Mouse (Mus musculus) intestine, embryonic 14.5 days (tissue): Measurements from ENCODE around the gene Fcho1. TPM values are rescaled to one million over a fixed set of nuclear protein-coding genes. Genes with fewer than 3 reads are reported as not detected.
A peak's percentile ranks its signal among the peaks of the same experiment; 100 is the strongest.
"Not testable (repeated sequence)": the region's sequence is repeated elsewhere in the genome, so short reads cannot be mapped to it uniquely, and the experiment has no call there.

Source experiments
- ATAC-seq: fragments of 200-750 bp; cut with Nextera tagmentation; replicated peaks from 2 replicates; pipeline ENCODE4 v1.8.0; 2017; ENCODE audit warnings: low read depth, moderate number of reproducible peaks, moderate TSS enrichment, moderate library complexity; ENCODE audit not compliant: low FRiP score, low TSS enrichment
- DNase-seq: peaks from one replicate; pipeline ENCODE4 v3.0.0-alpha.2; 2018; ENCODE audit warnings: low spot score
- H3K27ac ChIP-seq: fragments of 300-500 bp; sonication (generic); 2 replicates; pipeline ENCODE4 v1.5.1; 2014; ENCODE audit warnings: low read depth, mild to moderate bottlenecking, control low read depth
- H3K27me3 ChIP-seq: fragments of 300-500 bp; sonication (generic); replicated peaks from 2 replicates; pipeline ENCODE4 v1.6.1; 2014; ENCODE audit warnings: low read length, control low read depth; ENCODE audit not compliant: control insufficient read depth, insufficient read depth
- H3K36me3 ChIP-seq: fragments of 300-500 bp; sonication (generic); 2 replicates; pipeline ENCODE4 v1.6.1; 2014; ENCODE audit warnings: low read length, control low read depth; ENCODE audit not compliant: control insufficient read depth, insufficient read depth
- H3K4me1 ChIP-seq: fragments of 300-500 bp; sonication (generic); replicated peaks from 2 replicates; pipeline ENCODE4 v1.6.1; 2014; ENCODE audit warnings: low read length, control low read depth, mixed read lengths; ENCODE audit not compliant: control insufficient read depth, insufficient read depth
- H3K4me2 ChIP-seq: fragments of 300-500 bp; sonication (generic); 2 replicates; pipeline ENCODE4 v1.6.1; 2014; ENCODE audit warnings: low read length
- H3K4me3 ChIP-seq: fragments of 300-500 bp; sonication (generic); 2 replicates; pipeline ENCODE4 v1.5.1; 2014; ENCODE audit warnings: low read depth, low read length, control low read depth, mixed read lengths
- H3K9ac ChIP-seq: fragments of 300-500 bp; sonication (generic); 2 replicates; pipeline ENCODE4 v1.6.1; 2014; ENCODE audit warnings: mild to moderate bottlenecking, low read length
- H3K9me3 ChIP-seq: fragments of 300-500 bp; sonication (generic); 2 replicates; pipeline ENCODE4 v1.6.1; 2016; ENCODE audit warnings: low read length, control low read depth; ENCODE audit not compliant: control insufficient read depth
- WGBS: fragments of 180-500 bp; shearing (Covaris S2); extraction: QIAGEN DNeasy Blood & Tissue Kit; methylation state at CpG from one replicate; pipeline ENCODE4 v1.1.7; 2014; 5-methylcytosine and 5-hydroxymethylcytosine counted together
- polyA plus RNA-seq: library from polyadenylated mRNA; unstranded; fragments of >200 nt; fragmentation: Nextera tagmentation; extraction: Ambion mirVana; gene quantifications from 2 replicates; pipeline ENCODE4 v1.2.1, GENCODE M21; 2014

Fcho1 gene
- polyA plus RNA-seq = 5.8 and 6.9 TPM in 2 replicates

- Histone ChIP-seq H3K36me3 (no peaks in the 10 kb centered on the region), H3K9ac (peak within 1 kb of the TSS; percentile 53), H3K4me3 (peak within 1 kb of the TSS; percentile 47), H3K27me3 (peaks cover 3% of the 10 kb centered on the region; the same call in 1 of the 2 replicates), H3K4me1 (no peaks in the 10 kb centered on the region), H3K9me3 (no peaks in the 10 kb centered on the region), H3K4me2 (peak within 1 kb of the TSS; percentile 69), H3K27ac (no peak within 1 kb of the TSS)
- WGBS = under 1% methylated on average over 45 of the region's 54 CpGs
- DNase-seq (peak; percentile 84), ATAC-seq (peak; percentile 78)
Measured at GRCm38 (mm10) chr8:71725122-71725924, at the start of gene Fcho1. Gene Fcho1 (minus strand): TSS chr8:71725716.

GRCm38 (mm10) chr8:71771336-71771735 is 45.8 kb upstream of the Fcho1 start:
- no peak overlapping the region for H3K4me2 ChIP-seq

GRCm38 (mm10) chr8:71758816-71759215 is 33.3 kb upstream of the Fcho1 start:
- H3K9ac ChIP-seq = no peak overlapping the region
- no peaks in the 10 kb centered on the region for H3K36me3 ChIP-seq
- H3K27ac ChIP-seq = no peak overlapping the region
- DNase-seq (no peak), ATAC-seq (no peak)
- no peak overlapping the region for H3K4me2 ChIP-seq
- no peaks in the 10 kb centered on the region for H3K27me3 ChIP-seq
- no peaks in the 10 kb centered on the region for H3K4me1 ChIP-seq
- WGBS = 75% methylated on average over 3 of the region's 3 CpGs
- no peak overlapping the region for H3K4me3 ChIP-seq
- no peaks in the 10 kb centered on the region for H3K9me3 ChIP-seq

More at GRCm38 (mm10) chr8:71771336-71771735, 45.8 kb upstream of the Fcho1 start:
- no peak overlapping the region for H3K27ac ChIP-seq
- WGBS = 93% methylated on average over 15 of the region's 15 CpGs
- no peak overlapping the region for H3K4me3 ChIP-seq
- peaks cover 9% of the 10 kb centered on the region; the same call in 1 of the 2 replicates for H3K9me3 ChIP-seq
- no peak overlapping the region for H3K9ac ChIP-seq
- no peaks in the 10 kb centered on the region for H3K36me3 ChIP-seq
- DNase-seq (no peak), ATAC-seq (no peak)
- H3K4me1 ChIP-seq = no peaks in the 10 kb centered on the region
- no peaks in the 10 kb centered on the region for H3K27me3 ChIP-seq

- not testable (repeated sequence) for H3K4me1 ChIP-seq, ATAC-seq, H3K27ac ChIP-seq, H3K9me3 ChIP-seq, H3K4me3 ChIP-seq, H3K4me2 ChIP-seq, H3K36me3 ChIP-seq, H3K27me3 ChIP-seq, DNase-seq, H3K9ac ChIP-seq
- 64% methylated on average over 7 of the region's 7 CpGs for WGBS
Measured at GRCm38 (mm10) chr8:71752881-71753552, 27.5 kb upstream of the Fcho1 start.

GRCm38 (mm10) chr8:71752263-71752662 is 26.7 kb upstream of the Fcho1 start:
- H3K4me3 ChIP-seq, H3K36me3 ChIP-seq, H3K4me1 ChIP-seq, H3K27me3 ChIP-seq, H3K4me2 ChIP-seq, H3K27ac ChIP-seq, H3K9me3 ChIP-seq, DNase-seq, ATAC-seq, H3K9ac ChIP-seq: not testable (repeated sequence)

GRCm38 (mm10) chr8:71751337-71751886 is 25.9 kb upstream of the Fcho1 start:
- not testable (repeated sequence) for H3K4me1 ChIP-seq, H3K9me3 ChIP-seq, H3K36me3 ChIP-seq, H3K9ac ChIP-seq, H3K27me3 ChIP-seq, H3K27ac ChIP-seq, H3K4me3 ChIP-seq, H3K4me2 ChIP-seq
- ATAC-seq = peak; percentile 58
- 45% methylated on average over 2 of the region's 2 CpGs for WGBS
- peak; percentile 59 for DNase-seq

- not testable (repeated sequence) for H3K9me3 ChIP-seq, H3K9ac ChIP-seq, H3K27me3 ChIP-seq, H3K4me3 ChIP-seq, H3K36me3 ChIP-seq, H3K4me2 ChIP-seq, DNase-seq, H3K4me1 ChIP-seq, H3K27ac ChIP-seq, ATAC-seq
- 79% methylated on average over 6 of the region's 6 CpGs for whole genome bisulfite sequencing
Measured at GRCm38 (mm10) chr8:71749321-71750075, 24.0 kb upstream of the Fcho1 start.

GRCm38 (mm10) chr8:71747082-71747481 is 21.6 kb upstream of the Fcho1 start:
- H3K4me3 ChIP-seq, H3K4me1 ChIP-seq, H3K9me3 ChIP-seq, DNase-seq, ATAC-seq, H3K27ac ChIP-seq, H3K9ac ChIP-seq, H3K4me2 ChIP-seq, H3K27me3 ChIP-seq, H3K36me3 ChIP-seq: not testable (repeated sequence)
